Mouse (Mus musculus): ENCODE measurements at regions not wholly inside any gene's neighbourhood (a gene's known extent, or its start where the extent isn't known, plus 50 kb on each side); places are given as distances from the start of the nearest gene placed in this dataset.

- Histone ChIP-seq H3K9me3 (no peaks in the 10 kb centered on the region), H3K4me3 (no peak overlapping the region), H3K27me3 (no peaks in the 10 kb centered on the region), H3K9ac (no peak overlapping the region), H3K4me1 (replicated peaks) (no peaks in the 10 kb centered on the region), H3K36me3 (no peaks in the 10 kb centered on the region), H3K4me2 (no peak overlapping the region), H3K27ac (replicated peaks) (no peak overlapping the region)
- WGBS = 89% methylated on average over 8 of the region's 8 CpGs
- no peak for ATAC-seq (ENCODE audit: low FRiP score, low read depth)
Observed at GRCm38 (mm10) chr1:43291736-43292135, 95.0 kb upstream of the Fhl2 start.

GRCm38 (mm10) chr1:43292561-43292960 lies 95.8 kb upstream of the Fhl2 start:
- no peak overlapping the region for H3K27ac ChIP-seq (replicated peaks)
- H3K27me3 ChIP-seq = no peaks in the 10 kb centered on the region
- WGBS = 94% methylated on average over 2 of the region's 2 CpGs
- no peak for ATAC-seq (ENCODE audit: low FRiP score, low read depth)
- H3K9ac ChIP-seq = no peak overlapping the region
- H3K4me3 ChIP-seq = no peak overlapping the region
- no peaks in the 10 kb centered on the region for H3K4me1 ChIP-seq (replicated peaks)
- H3K9me3 ChIP-seq = no peaks in the 10 kb centered on the region
- no peaks in the 10 kb centered on the region for H3K36me3 ChIP-seq
- no peak overlapping the region for H3K4me2 ChIP-seq

GRCm38 (mm10) chr1:43294221-43295012 lies 97.6 kb upstream of the Fhl2 start:
- Histone ChIP-seq H3K27me3 (no peaks in the 10 kb centered on the region), H3K36me3 (no peaks in the 10 kb centered on the region), H3K4me1 (replicated peaks) (no peaks in the 10 kb centered on the region), H3K9ac (no peak overlapping the region), H3K27ac (replicated peaks) (no peak overlapping the region), H3K4me3 (no peak overlapping the region), H3K4me2 (no peak overlapping the region), H3K9me3 (no peaks in the 10 kb centered on the region)
- peak; percentile 81 for ATAC-seq (ENCODE audit: low FRiP score, low read depth)
- WGBS = 67% methylated on average over 11 of the region's 11 CpGs

GRCm38 (mm10) chr1:43297579-43297978 lies 100.8 kb upstream of the Fhl2 start:
- H3K27ac ChIP-seq (replicated peaks) = no peak overlapping the region
- no peak for ATAC-seq (ENCODE audit: low FRiP score, low read depth)
- H3K4me1 ChIP-seq (replicated peaks) = 0 out of 2 replicates have a peak, but pooled peaks cover 3% of the 10 kb centered on the region
- no peaks in the 10 kb centered on the region for H3K9me3 ChIP-seq
- H3K4me2 ChIP-seq = no peak overlapping the region
- H3K36me3 ChIP-seq = no peaks in the 10 kb centered on the region
- H3K4me3 ChIP-seq = no peak overlapping the region
- no peaks in the 10 kb centered on the region for H3K27me3 ChIP-seq
- 92% methylated on average over 2 of the region's 2 CpGs for WGBS
- H3K9ac ChIP-seq = no peak overlapping the region

GRCm38 (mm10) chr1:43298746-43299145 lies 102.0 kb upstream of the Fhl2 start:
- Histone ChIP-seq H3K27me3 (no peaks in the 10 kb centered on the region), H3K36me3 (no peaks in the 10 kb centered on the region), H3K9ac (no peak overlapping the region), H3K9me3 (no peaks in the 10 kb centered on the region), H3K4me1 (replicated peaks) (0 out of 2 replicates have a peak, but pooled peaks cover 3% of the 10 kb centered on the region), H3K4me2 (no peak overlapping the region), H3K4me3 (no peak overlapping the region), H3K27ac (replicated peaks) (no peak overlapping the region)
- WGBS = 96% methylated on average over 3 of the region's 3 CpGs
- ATAC-seq (ENCODE audit: low FRiP score, low read depth) = no peak

- H3K27me3 ChIP-seq = no peaks in the 10 kb centered on the region
- H3K4me3 ChIP-seq = no peak overlapping the region
- H3K27ac ChIP-seq (replicated peaks) = no peak overlapping the region
- no peak overlapping the region for H3K9ac ChIP-seq
- ATAC-seq (ENCODE audit: low FRiP score, low read depth) = peak; percentile 81
- H3K9me3 ChIP-seq = no peaks in the 10 kb centered on the region
- no peaks in the 10 kb centered on the region for H3K36me3 ChIP-seq
- no peak overlapping the region for H3K4me2 ChIP-seq
- WGBS = 53% methylated on average over 7 of the region's 7 CpGs
- H3K4me1 ChIP-seq (replicated peaks) = 0 out of 2 replicates have a peak, but pooled peaks cover 3% of the 10 kb centered on the region
Observed at GRCm38 (mm10) chr1:43299490-43300302, 102.9 kb upstream of the Fhl2 start.

GRCm38 (mm10) chr1:43300676-43301075 lies 103.9 kb upstream of the Fhl2 start:
- Histone ChIP-seq H3K27me3 (no peaks in the 10 kb centered on the region), H3K4me2 (no peak overlapping the region), H3K9me3 (no peaks in the 10 kb centered on the region), H3K9ac (no peak overlapping the region), H3K4me1 (replicated peaks) (0 out of 2 replicates have a peak, but pooled peaks cover 3% of the 10 kb centered on the region), H3K4me3 (no peak overlapping the region), H3K36me3 (no peaks in the 10 kb centered on the region), H3K27ac (replicated peaks) (no peak overlapping the region)
- no peak for ATAC-seq (ENCODE audit: low FRiP score, low read depth)
- 90% methylated on average over 5 of the region's 5 CpGs for WGBS

- H3K9me3 ChIP-seq = no peaks in the 10 kb centered on the region
- H3K27me3 ChIP-seq = no peaks in the 10 kb centered on the region
- H3K9ac ChIP-seq = no peak overlapping the region
- 0 out of 2 replicates have a peak, but pooled peaks cover 3% of the 10 kb centered on the region for H3K4me1 ChIP-seq (replicated peaks)
- ATAC-seq (ENCODE audit: low FRiP score, low read depth) = no peak
- H3K27ac ChIP-seq (replicated peaks) = no peak overlapping the region
- H3K4me2 ChIP-seq = no peak overlapping the region
- H3K36me3 ChIP-seq = no peaks in the 10 kb centered on the region
- 83% methylated on average over 7 of the region's 7 CpGs for WGBS
- no peak overlapping the region for H3K4me3 ChIP-seq
Observed at GRCm38 (mm10) chr1:43301866-43302571, 105.2 kb upstream of the Fhl2 start.

GRCm38 (mm10) chr1:43302657-43303056 lies 105.9 kb upstream of the Fhl2 start:
- 84% methylated on average over 7 of the region's 7 CpGs for WGBS
- no peak overlapping the region for H3K27ac ChIP-seq (replicated peaks)
- no peak overlapping the region for H3K4me2 ChIP-seq
- ATAC-seq (ENCODE audit: low FRiP score, low read depth) = no peak
- H3K4me3 ChIP-seq = no peak overlapping the region
- H3K9ac ChIP-seq = no peak overlapping the region
- 0 out of 2 replicates have a peak, but pooled peaks cover 3% of the 10 kb centered on the region for H3K4me1 ChIP-seq (replicated peaks)
- H3K36me3 ChIP-seq = no peaks in the 10 kb centered on the region
- no peaks in the 10 kb centered on the region for H3K9me3 ChIP-seq
- H3K27me3 ChIP-seq = no peaks in the 10 kb centered on the region

GRCm38 (mm10) chr1:43305349-43306278 lies 108.8 kb upstream of the Fhl2 start:
- no peak overlapping the region for H3K4me2 ChIP-seq
- 70% methylated on average over 9 of the region's 9 CpGs for WGBS

More at GRCm38 (mm10) chr1:43305349-43306278, 108.8 kb upstream of the Fhl2 start:
- no peaks in the 10 kb centered on the region for H3K9me3 ChIP-seq
- H3K4me3 ChIP-seq = no peak overlapping the region
- H3K9ac ChIP-seq = no peak overlapping the region
- no peaks in the 10 kb centered on the region for H3K27me3 ChIP-seq
- H3K36me3 ChIP-seq = no peaks in the 10 kb centered on the region
- H3K27ac ChIP-seq (replicated peaks) = no peak overlapping the region
- H3K4me1 ChIP-seq (replicated peaks) = 0 out of 2 replicates have a peak, but pooled peaks cover 4% of the 10 kb centered on the region
- ATAC-seq (ENCODE audit: low FRiP score, low read depth) = no peak

Measured in hindbrain, embryonic 15.5 days (tissue).